12 mouse cellular contexts compared by ENCODE assay signal in the genomic region with DNA sequence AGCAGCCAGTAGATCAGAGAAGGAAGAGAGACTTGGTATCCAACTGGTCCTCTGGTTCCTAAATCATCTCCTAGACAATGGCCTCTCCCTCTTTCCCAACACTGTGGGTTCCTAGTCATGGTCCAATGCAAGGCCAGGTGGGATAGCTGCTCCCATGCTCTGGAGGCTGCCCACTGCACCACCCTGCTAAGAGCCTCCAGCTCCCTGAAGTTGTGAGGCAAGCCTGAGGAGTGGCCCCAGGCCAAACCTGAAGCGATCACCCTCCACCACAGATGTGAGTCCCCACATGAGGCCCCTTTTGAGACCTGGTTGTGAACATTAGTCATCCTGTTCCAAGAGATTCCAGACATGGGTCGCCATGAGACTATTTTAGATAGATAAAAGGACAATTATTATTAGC.
"Had no signal": no experiment of that assay in that cellular context is flagged by ENCODE, and none has a peak within 500 bp of the region (broad histone marks: within the 10 kb centered on the region; RNA-seq: fewer than 3 reads in every experiment).

No protein-coding gene starts in this region.

- DNase-seq: left cerebral cortex, postnatal 4 days; liver; liver, embryonic 13.5 days; liver, postnatal 0 days; lung, adult 18-20 months; lung, adult 2 months; lung, embryonic 14.5 days; lung, postnatal 10 days; lung, postnatal 14 days; lung, postnatal 36 days; lung, postnatal 4 days; midbrain, embryonic 14.5 days had no signal
